Mouse (Mus musculus) cerebellum, adult 11 months (tissue): ENCODE results near the gene Elp4.

Source experiments
- DNase-seq: peaks from one replicate; pipeline ENCODE4 v3.0.0; 2022

Elp4 gene

DNA sequence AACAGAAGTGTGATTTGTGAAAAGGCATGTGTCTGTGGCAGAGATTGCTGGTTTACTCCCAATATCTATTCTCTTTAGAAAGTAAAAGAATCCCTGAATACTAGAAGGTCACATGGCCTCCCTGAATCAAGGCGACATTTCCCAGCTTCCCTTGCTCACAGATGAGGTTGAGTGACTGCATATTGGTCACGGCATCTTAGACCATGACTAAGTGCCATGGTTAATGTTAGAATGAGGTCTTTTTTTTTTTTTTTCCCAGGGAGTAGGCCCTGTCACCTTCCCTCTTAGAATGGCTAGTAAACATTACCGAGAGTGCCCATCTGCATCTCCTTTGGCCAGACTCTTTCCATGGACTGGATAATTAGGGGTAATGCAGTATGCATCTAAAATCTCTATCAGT, 193.9 kb downstream of the Elp4 start:
- DNase-seq, result no peak

DNA sequence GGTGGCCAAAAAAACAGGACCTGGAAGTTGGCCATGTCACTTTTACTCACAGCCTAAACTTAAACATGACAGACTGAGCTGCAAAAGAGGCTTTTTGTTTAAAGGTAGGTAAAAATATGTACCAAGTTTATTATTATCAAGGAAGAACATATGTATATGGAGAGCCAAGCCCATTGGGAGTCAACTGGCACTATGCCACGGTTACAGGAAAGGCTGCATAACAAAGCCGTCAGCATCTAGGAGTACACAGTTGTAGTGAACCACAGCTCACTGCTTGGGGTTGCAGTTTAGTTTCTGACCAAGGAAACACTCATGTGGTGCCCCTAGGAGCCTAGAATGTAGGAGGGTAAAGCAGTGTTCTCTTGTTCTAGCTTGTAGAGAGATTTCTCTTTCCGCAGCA, 195.2 kb downstream of the Elp4 start:
- no peak for DNase-seq

DNA sequence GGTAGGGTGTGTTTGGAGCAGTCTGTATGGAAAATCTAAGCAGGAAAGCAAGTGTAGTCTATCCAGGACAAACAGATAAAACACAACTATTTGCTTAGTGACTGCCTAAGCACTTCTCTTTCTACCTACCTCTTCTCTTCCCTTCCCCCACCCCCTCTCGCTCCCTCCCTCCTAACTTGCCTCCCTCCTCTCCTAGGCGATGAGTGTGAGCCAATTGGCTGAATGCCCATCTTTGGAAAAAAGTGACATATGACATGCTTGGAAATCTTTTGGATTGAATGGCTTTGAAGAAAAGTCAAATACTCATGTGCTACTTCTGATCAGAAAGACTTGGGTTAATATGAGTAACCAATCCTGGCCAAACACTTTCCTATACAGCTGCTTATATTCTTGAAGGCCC, 199.0 kb downstream of the Elp4 start:
- DNase-seq, result no peak

DNA sequence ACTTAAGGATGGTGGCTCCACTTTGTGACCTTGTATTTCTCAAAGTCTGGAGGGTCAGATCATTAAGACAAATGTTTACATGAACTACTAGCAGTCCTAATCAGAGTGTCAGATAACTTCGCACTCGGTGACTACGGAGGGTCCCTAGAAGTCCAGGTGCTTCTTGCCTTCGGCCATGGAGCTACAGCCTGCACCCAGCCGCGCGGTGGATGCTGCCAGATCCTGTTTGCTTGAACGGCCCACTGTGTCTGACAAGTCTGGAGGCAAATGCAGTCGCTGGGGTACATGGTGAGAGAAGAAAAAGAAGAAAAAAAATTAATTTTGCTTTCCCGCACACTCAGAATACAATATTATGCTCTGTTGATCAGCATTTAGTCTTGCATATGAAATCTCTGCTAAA, 201.8 kb downstream of the Elp4 start:
- DNase-seq, result no peak

DNA sequence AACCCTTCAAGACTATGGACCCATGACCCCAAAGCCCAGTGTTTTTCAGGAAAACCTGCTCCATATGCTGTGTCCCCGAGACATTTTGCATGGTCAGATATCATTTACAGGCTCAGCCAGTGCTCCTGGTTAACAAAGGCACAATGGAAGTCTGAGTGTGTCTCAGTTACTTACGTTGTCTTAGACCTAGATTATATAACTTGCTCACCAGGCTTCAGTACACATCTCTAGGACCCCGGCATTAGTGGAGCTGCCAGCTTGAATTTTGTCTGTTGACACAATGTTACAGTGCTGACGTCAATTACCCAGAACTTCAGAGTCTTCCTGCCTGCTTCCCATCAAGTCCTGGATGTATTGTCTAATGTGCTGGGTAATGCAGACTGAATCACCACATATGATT, 202.6 kb downstream of the Elp4 start:
- DNase-seq, result no peak

DNA sequence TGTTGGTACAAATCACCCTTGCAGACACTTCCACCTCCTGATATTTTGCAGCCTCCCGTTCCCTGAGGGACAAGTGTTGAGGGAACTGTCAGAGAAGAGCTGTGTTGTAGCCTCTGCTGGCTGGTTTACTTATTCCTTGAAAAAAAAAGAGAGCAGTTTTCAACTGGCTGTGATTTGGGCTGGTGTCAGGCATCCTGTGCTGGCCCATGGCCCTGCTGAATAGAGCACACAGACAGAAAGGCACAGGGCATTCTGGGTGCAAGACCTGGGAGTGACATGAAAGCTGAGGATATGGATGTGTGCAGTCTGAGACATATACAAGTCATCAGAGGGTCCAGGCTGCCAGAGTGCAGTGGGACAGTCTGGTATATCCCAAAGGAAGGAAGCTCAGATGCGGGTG, 205.7 kb downstream of the Elp4 start:
- DNase-seq, result no peak

DNA sequence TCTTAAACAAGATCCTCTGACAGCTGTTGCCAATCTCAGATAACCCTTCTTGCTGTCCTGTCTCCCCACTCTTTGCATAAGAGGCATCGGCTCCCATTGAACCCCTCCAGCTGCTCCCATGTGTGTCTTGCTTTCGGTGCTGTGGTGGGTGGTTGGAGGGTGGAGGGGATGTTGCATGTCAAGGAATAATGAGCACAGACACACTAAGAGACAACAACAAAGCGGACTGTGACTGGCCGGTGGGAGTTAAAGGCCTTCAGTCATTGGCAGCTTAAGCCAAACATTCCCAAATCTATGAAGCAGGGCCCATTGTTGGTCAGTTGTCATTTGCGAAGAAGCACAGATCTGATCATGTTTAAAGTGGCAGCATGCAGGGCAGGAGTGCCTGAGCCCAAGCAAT, 206.6 kb downstream of the Elp4 start:
- DNase-seq, result no peak

DNA sequence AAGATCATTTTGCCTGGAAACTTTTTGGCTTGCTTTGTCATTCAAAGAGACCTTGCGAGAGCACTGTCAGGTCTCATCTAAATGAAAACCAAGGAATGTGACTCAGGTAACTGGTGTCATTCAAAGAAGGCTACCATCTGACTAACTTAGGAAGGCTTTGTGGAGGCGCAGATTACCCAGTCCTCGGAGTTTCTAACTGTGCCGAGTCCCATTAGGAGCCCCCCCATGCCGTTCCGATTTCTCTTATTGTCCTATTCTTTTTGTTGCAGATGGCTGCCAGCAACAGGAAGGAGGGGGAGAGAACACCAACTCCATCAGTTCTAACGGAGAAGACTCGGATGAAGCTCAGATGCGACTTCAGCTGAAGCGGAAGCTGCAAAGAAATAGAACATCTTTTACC, 213.1 kb downstream of the Elp4 start:
- DNase-seq, result peak; percentile 26

DNA sequence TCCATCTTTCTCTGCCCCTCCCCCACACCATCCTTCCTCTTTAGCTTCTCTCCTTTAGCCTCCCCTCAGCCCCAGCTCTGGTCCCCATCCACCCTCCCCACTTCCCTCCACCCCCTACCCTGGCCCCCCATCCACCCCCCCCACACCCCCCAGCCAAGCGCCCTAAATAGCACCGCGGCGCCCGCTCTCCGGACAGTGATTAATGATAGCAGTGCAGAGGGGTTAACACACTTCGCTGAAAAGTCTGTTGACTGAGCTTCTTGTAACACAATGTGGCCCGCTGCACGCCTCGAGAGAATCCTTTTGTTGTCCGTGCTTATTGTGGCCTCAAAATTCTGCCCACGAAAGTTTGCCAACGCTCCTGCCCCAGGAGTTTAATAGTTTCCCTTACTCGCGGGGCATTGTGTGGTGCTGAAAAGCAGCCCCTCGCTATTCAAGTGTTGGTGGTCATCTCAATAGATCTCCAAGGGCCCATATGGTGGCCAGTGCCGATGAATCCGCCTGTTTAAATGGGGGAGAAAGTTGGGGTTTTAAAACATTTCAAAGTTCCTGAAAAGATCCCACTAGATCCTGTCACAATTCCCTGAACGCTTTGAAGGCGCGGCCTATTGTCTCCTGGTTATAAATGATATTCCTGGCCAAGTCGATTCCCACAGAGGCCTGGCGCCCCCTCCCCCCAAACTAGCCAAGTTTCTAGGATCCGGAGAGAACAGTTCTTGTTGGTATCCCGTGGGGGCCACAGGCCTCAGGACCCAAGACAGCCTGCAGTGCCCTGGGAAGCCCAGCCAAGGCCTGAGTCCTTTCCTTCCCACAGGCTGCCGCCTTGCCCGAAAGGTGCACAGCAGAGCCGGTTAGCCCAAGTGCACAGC, 214.4 kb downstream of the Elp4 start:
- peak; percentile 50 for DNase-seq

DNA sequence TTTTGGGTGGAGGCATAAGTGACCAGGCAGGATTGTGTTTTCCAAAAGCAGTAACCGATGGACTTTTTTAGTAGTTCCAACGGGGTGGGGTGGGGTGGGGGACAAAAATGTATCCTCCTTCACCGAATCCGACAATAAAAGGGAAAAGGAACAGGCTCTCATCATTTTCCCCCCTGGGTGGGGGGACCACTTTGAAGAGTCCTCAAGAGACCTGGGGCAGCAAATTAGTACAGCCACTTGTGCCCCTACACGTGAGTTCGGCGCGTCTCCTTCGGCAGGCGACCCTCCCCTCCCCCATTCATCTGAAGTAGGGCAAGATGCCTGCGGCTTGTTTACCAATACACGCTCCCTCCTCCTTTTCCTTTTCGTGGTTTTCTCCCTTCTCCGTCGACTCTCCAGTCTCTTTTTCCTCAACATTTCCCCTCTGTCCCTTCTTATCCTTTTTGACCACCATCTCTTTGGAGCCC, 215.0 kb downstream of the Elp4 start:
- peak; percentile 51 for DNase-seq

DNA sequence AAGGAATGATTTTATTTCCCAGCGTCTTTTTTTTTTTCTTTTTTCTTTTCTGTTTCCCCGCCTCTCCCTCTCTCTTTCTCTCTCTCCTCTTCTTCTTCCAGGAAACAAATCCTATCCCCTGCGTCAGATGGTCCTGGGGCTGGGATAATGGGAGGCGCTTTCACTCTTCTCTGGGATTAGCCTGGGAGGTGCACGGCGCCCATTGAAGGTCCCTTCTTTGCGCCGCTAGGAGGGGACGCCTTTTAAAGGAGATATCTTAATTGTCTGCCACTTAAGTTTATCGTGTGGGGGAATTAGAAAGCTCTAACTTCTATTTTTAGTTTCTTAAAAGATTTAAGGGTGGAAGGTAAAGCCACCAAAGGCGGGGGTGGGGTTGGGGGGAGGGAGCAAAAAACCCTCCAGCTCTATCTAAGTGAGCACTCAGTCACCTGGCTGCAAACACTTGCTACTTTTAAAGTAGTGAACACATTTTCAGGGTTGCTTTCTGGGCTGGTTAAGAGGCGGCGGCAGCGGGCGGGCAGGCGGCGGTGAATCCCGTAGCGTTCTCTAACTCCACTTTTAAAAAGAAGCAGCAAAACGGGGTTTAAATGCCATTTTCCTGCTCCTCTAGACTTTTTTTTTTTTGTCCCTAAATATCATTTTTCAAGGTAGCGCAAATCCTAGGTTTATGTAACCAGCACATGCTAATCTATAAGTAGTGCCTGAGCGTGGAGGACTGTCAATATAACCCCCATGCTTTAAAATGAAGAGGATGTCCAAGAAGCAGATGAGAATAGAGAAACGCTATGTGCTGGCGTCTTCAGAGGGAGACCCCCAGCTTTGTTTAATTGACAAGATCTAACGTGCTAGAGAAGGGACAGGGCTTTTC, 215.7 kb downstream of the Elp4 start:
- no peak for DNase-seq

DNA sequence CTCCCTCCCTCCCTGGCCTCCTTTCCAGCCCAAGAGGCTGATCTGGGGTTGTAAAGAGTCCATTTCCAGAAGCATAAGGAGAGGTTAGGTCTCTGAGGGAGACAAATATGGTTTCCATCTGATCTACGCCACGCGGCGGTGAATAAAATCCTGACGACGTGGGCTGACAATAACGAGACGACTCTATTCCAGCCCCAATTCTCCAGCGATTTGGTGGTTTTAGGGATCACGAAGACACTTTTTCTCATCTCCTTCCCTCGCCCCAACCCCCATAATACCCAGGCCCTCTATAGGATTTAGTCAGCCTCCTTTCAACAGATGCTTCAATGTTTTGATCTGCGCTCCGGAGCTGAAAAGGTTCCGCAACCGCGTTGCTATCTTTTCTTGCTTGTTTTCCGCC, 216.4 kb downstream of the Elp4 start:
- DNase-seq, result no peak

DNA sequence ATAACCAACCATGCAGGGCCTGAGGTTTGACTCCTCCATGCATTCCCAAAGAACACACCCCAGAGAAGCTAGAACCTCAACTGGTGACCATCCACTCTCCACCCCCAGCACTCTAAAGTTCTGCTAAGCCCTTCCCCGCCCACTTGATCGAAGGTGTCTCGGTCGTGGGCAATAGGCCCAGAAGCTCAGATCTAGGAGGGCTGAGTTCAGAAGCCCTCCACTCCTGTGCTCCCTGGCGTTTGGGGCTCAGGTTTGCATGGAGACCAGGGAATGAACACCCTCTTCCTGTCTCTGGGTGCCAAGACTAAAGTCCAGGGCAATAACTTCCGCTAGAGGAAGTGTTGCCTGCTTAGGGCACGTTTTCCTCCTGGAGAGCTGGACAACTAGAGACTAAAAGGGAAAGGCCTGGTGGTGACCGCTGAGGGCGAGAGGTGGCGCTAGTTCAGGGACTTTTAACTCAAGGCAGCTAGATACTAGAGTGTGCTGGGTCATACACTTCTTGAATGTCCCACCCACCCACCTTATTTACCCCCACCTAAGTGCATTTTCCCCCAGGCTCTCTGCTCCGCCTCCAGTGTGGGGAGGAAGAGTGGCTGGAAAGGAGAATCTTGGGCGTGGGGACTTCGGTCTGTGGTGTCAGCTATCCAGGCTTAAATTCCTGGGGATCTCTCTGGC, 216.9 kb downstream of the Elp4 start:
- peak; percentile 80 for DNase-seq

DNA sequence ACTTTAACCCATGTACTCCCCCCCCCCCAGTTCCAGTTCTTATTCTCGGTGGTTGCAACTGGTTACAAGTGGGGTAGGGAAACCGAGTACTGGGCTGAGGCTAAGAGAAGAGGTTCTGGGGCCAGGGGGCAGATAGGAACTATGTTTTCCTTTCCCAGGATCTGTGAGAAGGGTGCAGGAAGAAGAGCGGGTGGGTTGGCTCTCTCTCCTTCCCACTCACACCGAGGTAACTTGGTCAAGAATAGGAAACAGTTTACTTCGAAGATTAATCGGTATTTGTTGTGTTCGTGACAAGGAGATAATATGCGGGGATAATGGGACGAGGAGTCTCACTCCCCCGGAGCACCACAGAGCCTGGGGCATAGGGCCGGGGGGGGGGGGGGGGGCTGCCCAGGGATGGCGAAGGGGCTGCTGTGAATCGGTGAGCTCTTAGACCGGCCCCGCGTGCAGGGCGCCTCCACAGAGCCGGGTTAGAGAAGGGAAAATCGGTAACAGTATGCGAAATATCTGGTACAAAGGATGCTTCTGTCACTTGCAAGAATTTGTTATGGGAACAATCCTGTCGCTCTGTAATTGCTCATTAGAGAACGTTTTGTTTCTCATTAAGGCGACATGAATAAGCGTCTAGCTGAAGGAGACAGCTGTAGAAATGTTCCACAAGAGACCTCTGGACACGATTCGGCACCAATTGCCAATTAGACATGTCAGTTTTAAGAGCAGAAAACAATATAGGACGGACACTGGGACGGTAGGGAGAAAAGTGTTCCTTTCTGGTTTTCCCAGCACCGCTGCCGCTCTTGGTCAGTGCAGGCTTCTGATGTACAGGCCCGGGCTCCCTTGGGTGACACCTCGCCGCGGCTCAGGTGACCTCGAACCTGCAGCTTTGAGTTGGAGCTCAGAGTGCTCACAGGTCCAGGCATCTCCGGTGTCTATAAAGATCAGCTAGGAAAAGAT, 217.7 kb downstream of the Elp4 start:
- no peak for DNase-seq

DNA sequence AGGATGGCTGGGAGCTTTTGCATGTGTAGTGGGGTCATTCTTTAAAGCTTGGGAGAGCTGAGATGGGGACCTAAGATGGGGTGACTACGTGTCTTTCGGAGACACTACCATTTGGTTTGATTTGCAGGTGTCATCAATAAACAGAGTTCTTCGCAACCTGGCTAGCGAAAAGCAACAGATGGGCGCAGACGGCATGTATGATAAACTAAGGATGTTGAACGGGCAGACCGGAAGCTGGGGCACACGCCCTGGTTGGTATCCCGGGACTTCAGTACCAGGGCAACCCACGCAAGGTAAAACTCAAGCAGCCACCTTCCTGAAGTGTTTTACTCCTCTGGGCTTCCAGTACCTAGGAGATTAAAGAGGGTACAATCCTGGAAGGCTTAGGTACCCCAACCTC, 218.7 kb downstream of the Elp4 start:
- no peak for DNase-seq

DNA sequence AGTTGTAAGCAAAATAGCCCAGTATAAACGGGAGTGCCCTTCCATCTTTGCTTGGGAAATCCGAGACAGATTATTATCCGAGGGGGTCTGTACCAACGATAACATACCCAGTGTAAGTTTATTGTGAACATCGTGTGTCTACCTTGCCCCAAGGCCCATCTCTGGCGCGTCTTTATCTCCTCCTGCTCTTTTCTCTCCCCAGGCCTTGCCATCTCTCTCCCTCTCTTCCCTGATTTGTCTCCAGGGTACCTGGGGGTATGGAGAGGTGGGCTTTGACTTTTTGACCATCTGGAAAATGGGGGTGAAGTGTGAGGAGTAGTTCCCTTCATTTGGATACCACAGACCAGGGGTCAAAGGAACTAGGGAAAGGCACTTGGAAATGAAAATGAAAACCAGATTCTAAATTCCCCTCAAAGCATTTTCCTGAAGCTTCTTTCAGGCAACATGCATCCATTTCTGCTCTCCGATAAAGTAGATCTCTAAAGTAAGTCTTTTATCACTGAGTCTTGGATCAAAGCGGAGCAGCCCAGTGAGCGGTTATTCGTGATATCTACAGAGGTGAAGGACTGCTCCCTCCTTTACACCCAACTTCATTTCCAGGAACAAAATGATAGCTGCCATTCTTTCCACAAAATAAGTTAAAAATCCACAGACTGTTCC, 219.2 kb downstream of the Elp4 start:
- no peak for DNase-seq

DNA sequence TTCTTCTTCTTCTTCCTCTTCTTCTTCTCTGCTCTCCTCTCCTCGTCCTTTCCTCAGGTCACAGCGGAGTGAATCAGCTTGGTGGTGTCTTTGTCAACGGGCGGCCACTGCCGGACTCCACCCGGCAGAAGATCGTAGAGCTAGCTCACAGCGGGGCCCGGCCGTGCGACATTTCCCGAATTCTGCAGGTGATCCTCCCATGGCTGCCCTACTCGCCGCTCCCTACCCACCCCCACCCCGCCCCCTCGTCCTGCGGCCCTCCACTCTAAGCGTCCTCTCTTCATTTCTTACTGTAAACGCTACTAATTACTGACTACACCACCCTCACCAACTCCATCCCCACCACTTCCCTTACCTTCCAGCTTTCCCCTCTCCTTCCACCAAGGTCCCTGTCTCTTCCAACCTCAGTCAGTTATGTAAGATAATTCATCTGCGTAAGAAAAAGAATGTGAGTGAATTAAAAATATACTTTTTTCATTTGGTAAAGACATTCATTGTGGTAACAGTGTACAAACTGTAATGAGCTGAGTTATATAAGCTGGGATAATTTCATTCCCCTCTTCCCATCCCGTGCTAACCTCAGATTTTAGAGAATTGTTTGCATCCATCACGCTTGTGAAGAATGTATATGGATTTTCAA, 220.5 kb downstream of the Elp4 start:
- no peak for DNase-seq

DNA sequence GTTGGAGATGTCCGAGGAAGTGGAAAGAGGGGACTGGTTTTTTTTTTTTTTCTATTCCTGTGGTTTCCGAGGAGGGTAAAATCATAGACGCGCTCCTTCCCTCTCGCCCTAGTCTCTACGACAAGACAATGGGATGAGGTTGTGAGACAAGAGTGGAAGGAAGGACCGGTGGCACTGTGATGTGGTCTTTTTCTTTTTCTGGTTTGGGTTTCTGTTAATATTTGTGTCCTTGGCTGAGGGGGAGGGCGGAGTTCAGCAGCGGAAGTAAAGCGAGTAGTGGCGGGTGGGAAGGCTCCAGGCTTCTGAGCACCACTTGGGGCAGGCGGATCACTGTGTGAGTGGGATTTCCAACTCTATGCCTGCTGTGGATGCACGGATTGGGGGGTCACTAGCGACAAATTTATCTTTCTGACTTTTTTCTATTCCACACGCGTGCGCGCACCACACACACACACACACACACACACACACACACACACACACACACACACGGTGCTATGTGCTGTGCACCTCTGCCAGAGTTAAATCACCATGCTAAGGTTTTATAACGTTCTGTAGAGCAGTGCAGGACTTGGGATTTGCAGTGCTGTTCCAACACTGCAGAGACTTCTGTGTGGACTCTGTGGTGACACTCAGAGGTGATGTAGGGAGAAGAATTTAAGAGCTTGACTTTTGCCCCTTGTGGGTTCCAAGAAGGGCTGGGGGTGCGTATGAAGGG, 221.6 kb downstream of the Elp4 start:
- no peak for DNase-seq

DNA sequence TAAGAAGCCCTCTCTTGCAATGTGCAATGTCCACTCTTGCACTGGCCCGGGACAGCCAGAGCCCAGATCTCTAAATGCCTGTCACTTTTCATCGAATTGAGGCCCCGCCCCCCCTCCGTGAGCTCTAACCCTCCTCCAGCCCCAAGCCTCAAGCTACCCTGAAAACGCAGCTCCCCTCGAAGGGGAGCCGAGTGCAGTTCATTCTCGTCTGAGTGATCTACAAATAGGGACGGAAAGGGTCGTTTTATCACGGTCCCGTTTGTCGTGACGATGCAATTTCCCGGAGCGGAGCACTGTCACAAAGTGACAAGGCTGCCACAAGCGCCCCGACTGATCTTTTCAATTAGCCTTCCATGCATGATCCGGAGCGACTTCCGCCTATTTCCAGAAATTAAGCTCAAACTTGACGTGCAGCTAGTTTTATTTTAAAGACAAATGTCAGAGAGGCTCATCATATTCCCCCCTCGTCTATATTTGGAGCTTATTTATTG, 222.3 kb downstream of the Elp4 start:
- no peak for DNase-seq

DNA sequence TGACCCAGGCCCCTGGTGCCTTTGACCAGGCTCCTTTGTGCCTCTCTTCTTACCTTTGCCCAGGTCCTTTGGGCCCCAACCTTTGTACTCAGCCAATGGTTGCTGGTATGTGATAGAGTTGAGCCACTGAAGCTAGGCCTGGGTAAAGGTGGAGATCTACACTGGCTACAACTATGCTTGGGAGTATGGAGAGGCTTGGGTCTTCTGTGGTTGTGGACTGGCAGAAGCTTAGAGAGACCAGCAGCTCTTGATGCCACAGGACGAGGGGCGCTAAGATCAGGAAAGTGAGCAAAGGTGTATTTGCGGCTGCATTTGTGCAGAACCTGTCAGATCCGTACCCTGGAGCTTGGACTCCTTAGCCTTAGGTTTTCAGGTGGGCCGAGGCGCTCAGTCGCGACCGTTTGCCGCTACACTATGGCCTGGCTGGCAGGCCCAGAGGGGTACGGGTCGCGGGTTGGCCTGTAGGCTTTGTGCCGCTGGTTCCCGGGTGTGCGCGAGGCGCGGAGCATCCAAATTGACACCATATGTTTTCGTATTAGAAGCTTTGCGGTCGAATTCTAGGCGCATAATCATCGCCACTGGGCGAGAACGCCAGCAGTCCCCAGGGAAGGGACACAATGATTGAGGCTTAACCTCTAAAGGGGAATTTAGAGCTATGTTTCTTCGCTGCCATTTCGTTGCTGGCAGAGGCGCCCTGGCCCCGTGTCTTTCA, 223.2 kb downstream of the Elp4 start:
- DNase-seq, result no peak
